Mouse (Mus musculus) brain, embryonic 18.5 days (tissue): ENCODE data around the gene Lfng.
A peak's percentile ranks its signal among the peaks of the same experiment; 100 is the strongest.

Source experiments
- DNase-seq: peaks from one replicate; pipeline ENCODE4 v3.0.0-alpha.2; 2012; ENCODE audit warnings: low read depth, low spot score

Gene Lfng

DNA sequence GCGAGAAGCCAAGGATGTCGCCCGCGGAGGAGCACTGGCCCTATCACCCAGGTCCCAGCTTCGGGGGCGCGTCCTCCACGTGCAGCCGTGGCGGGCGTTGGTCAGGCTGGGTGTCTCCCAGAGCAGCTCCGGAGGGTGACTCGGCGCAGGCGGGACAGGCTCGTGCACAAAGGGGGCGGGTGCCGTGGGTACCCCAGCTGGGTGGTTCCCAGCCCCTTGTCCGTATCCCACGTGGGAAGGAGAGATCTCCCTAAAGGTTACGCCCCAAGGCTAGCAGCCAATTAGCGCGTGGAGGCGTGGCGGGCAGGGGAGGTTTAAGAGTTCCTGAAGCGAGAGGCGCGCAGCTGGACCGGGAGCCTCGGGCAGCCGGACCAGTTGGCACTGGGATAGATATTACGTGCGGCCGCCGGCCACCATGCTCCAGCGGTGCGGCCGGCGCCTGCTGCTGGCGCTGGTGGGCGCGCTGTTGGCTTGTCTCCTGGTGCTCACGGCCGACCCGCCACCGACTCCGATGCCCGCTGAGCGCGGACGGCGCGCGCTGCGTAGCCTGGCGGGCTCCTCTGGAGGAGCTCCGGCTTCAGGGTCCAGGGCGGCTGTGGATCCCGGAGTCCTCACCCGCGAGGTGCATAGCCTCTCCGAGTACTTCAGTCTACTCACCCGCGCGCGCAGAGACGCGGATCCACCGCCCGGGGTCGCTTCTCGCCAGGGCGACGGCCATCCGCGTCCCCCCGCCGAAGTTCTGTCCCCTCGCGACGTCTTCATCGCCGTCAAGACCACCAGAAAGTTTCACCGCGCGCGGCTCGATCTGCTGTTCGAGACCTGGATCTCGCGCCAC, at the start of gene Lfng:
Gene Lfng, plus strand, starts transcription at position 320 of the 835 bp plus-strand sequence.
- DNase-seq = peak; percentile 61

GRCm38 (mm10) chr5:140562601-140563000, 44.5 kb upstream of the Lfng start:
- no peak for DNase-seq

GRCm38 (mm10) chr5:140564896-140565295, 42.2 kb upstream of the Lfng start, which contains the start of gene Grifin:
TSS of gene Grifin (minus strand) at chr5:140565071.
- DNase-seq = no peak

GRCm38 (mm10) chr5:140565451-140565850, 41.7 kb upstream of the Lfng start:
- no peak for DNase-seq

DNA sequence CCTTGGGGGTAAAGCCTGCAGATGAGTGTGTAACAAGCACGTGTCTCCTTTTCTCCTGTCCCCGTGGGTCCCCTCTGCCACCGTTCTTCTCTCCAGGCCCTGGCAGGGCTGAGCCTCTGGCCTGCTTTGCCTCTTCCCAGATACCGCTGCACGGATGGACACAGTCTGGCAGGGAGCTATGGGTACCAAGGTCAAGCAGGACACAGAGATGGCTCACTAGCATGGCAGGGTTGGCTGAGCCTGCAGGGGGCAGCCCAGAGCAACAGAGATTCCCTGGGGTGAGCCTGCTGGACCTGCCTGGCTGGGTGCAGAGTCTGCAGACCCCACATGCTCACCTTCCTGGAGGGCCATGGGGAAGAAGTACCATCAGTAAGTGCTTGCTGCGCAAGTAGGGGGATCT, 41.3 kb upstream of the Lfng start:
- DNase-seq = no peak

- no peak for DNase-seq
These were observed 40.8 kb upstream of the Lfng start for GRCm38 (mm10) chr5:140566271-140566670.

- DNase-seq = no peak
These were observed 39.8 kb upstream of the Lfng start for GRCm38 (mm10) chr5:140567321-140567720.

GRCm38 (mm10) chr5:140567751-140568150, 39.4 kb upstream of the Lfng start:
- DNase-seq = no peak

GRCm38 (mm10) chr5:140568321-140568970, 38.7 kb upstream of the Lfng start:
- no peak for DNase-seq

- no peak for DNase-seq
These were observed 38.0 kb upstream of the Lfng start for GRCm38 (mm10) chr5:140569032-140569595.

DNA sequence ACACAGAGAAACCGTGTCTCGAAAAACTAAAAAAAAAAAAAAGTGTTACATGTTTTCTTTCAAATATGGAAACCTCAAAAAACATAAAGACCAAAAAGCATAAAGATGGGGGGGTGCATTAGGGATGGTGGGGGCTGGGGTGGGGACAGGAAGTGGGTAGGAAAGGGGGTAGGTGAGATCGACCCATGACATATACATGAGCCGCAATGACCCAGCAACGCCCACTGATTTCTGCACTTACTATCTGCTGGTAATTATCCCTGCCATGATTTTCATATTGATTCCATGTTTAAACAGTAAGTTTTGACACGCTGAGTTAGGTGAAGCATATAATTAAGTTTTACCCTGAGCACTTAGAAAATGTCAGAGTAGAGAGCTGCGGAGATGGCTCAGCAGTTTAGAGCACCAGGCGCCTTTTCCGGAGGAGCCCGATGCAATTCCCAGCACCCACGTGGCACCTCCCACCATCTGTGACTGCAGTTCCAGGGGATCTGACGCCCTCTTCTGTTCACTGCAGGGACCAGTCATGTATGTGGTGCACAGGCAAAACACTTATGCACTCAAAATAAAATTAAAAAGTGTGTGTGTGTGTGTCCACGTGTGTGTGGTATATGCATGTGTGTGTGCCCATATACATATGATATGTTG, 36.8 kb upstream of the Lfng start:
- DNase-seq = no peak

DNA sequence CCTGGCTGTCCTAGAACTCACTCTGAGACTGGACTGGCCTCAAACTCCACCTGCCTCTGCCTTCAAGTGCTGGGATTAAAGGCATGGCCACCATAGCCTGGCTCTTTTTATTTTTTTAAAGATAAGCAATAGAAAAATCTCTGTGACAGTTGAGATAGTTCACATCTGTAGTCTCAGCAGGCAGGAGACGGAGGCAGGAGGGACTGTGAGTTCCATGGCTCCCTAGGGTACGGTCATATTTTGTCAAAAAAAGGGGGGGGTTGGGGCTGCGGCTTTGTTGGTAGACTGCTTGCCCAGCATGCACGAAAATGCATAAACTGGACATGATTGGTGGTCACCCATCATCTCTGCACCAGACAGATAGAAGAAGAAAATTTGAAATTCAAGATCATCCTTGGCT, 35.9 kb upstream of the Lfng start:
- DNase-seq = no peak

- no peak for DNase-seq
These were observed 35.4 kb upstream of the Lfng start for GRCm38 (mm10) chr5:140571673-140572072.

DNA sequence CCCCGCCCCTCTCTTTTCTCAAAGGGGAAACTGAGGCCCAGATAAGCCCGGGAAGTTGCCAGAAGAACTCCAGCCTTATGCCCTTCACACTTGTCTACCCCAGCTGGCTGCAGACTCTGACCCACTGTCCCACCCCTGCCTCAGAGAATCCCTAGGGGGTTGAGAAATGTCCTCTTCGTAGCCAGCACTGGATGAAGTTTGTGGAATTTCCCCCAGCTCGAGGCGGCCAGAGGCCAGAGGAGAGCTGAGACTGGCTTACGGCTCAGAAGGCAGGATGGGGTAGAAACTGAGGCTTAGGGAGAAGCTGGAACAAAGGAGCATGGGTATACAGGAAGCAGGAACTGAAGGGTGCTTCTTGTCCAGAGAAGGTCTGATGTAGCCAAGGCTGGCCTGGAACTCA, 34.5 kb upstream of the Lfng start:
- no peak for DNase-seq

DNA sequence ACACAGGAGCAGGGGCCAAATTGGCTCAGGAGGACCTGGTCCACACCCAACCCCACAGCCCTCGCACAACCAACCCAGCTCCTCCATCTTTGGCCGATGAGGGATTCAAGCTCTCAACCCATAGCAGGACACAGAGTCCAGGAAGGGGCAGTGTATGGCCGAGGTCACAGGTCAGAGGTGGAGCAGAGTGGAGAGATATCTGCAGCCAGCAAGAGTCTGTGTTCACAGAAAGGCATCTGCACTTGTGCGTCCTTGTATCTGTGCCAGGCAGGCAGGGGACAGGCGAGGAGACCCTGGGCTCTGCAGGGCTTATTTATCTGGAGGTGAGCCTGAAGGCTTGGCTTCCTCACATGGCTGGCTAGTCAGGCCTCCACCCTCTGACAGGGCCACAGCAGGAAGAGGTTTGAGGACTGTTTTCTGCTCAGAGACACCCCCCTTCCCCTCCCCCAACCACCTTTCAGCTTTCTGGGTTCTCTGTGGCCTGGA, 31.7 kb upstream of the Lfng start:
- DNase-seq = no peak

- DNase-seq = no peak
These were observed 27.9 kb upstream of the Lfng start for GRCm38 (mm10) chr5:140579221-140579620.

DNA sequence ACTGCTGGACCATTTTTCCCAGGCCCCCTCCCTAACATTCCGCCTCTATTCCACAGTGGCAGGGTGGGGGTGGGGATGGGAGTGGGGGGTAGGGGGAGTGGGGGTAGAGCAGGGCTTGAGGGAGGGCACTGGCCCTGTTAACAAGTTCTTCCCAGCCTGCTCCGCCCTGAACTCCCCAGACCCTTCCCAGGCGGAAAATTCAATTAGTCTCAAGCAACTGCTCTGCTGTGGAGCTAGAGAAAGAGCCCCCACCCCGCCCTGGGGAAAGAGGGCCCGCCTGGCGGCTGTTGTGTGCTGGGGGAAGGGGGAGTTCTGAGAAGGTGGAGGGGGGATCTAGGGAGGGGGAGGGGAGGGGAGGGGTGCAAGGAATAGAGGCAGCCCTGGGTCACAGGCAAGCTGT, 27.3 kb upstream of the Lfng start:
- no peak for DNase-seq

DNA sequence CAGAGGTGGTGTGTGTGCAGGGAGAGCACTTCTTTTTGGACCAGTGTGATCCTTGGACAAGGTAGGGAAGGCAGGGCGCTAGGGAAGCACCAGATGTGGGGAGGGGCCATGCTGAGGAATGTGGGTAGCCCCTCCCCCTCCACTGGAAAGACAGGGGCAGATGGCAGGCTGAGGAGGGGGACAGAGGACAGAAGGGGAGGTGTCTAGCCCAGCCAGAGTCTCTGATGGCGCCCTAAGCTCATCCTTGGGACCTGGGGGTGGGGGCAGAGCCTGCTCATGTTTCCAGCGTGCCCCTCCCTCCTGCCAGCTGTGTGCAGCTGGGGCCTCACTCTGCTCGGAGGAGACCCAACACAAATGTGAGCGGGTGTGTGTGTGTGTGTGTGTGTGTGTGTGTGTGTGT, 25.6 kb upstream of the Lfng start:
- no peak for DNase-seq

DNA sequence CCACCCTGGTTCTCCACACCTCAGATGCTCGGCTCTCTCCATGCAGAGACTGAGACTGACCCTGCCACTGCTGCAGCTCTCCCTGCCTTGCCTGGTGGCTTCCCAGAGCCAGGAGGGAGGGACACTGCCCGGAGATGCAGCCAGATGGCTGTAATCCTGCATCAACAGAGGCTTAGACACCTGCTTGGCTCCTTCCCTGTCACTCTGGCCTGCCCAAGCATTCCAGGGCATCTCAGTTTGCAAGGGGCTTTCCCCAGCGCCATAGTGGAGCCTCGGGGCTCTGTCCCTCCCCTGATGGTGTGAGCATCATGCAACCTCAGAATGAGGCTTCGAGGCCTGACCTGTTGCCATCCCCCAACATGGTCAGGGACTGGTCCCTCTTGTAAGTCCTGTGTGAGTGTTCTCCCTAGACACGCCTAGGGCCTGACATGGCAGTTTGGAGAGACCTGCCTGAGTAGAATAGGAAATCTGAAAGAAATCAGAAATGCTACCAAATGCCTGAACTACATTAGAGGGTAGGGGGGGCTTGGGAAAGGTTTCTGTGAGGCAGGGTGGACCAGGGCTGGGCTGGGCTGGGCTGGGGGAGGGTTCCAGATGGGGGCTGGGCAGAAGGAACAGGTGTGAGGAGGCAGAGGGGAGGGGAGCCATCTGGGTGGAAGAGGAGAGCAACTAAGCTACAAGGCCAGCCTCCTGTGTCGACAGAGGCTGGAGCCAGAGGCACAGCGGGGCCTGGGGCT, 24.0 kb upstream of the Lfng start:
- no peak for DNase-seq

DNA sequence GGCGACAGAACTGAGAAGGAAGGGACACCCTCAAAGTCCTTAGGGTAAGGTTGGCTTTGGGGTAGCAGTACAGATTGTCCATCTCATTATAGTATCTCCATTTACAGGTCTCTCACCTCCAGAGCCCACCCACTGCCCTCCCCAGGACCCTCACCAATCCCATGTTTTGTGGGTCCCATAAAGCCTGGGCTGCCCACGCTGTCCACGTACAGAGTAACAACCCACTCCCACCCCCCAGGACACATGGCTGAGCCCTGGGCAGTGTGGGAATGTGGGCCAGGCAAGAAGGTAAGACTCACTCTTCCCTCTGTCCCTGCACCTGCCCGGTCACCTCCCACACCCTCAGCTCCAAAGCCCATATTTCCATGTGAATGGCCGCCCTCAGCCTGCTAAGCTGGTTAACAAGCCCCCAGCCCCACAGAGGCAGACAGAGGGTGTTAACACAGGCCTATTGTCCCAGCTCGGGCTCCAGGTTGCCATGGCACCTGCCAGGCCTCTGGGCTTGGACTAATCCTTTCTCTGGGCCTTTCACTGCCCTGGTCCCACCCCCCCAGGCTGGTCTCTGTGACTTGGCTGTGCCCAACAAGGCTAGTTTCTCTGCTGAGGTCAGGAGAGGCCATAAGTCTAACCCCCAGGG, 23.3 kb upstream of the Lfng start:
- DNase-seq = no peak
